Comparison of ENCODE assay signal across 8 mouse cellular contexts in genomic region chr11:120359391-120359790, GRCm38 (mm10). TPM values are rescaled to one million over a fixed set of nuclear protein-coding genes. Genes with fewer than 3 reads are reported as not detected.
DNase-seq lines count a peak whose midpoint lies in the region; ATAC-seq and TF ChIP-seq lines count a peak whose summit lies in the region.
"Had no signal": no experiment of that assay in that cellular context is flagged by ENCODE, and none has a peak within 500 bp of the region (broad histone marks: within the 10 kb centered on the region; RNA-seq: fewer than 3 reads in every experiment).

No protein-coding gene starts in this region.

- no peak for TF ChIP-seq CTCF in gastrocnemius, adult 2 months (IDR thresholded peaks at IDR 0.05)
- TF ChIP-seq CTCF in midbrain, postnatal 0 days (IDR thresholded peaks at IDR 0.05): no peak
- no peak for TF ChIP-seq CTCF in liver, postnatal 0 days (IDR thresholded peaks at IDR 0.05; ENCODE audit: low read depth)

- peak overlapping the region; percentile 72 for H3K27ac ChIP-seq in gastrocnemius, adult 2 months
- H3K27ac ChIP-seq in midbrain, embryonic 10.5 days (replicated peaks): peak overlapping the region; percentile 38; the same call in 1 of the 2 replicates
- no peak overlapping the region; the same call in 1 of the 2 replicates for H3K27ac ChIP-seq in midbrain, postnatal 0 days (ENCODE audit: low read depth, low read length)
- peak overlapping the region; percentile 82; the same call in 1 of the 2 replicates for H3K27ac ChIP-seq in limb, embryonic 15.5 days
- no peak overlapping the region for H3K27ac ChIP-seq in liver, postnatal 0 days (ENCODE audit: low read depth)

- 89% methylated on average over 6 of the region's 6 CpGs for WGBS in midbrain, embryonic 10.5 days
- WGBS in midbrain, postnatal 0 days: 63% methylated on average over 6 of the region's 6 CpGs
- 74% methylated on average over 6 of the region's 6 CpGs for WGBS in limb, embryonic 15.5 days
- WGBS in liver, postnatal 0 days (ENCODE audit: insufficient replicate concordance): 84% methylated on average over 6 of the region's 6 CpGs

- H3K27me3 ChIP-seq in midbrain, embryonic 10.5 days (ENCODE audit: low read depth, poor library complexity, severe bottlenecking): no peaks in the 10 kb centered on the region
- no peaks in the 10 kb centered on the region for H3K27me3 ChIP-seq in midbrain, postnatal 0 days (ENCODE audit: insufficient read depth, low read length)
- H3K27me3 ChIP-seq in limb, embryonic 15.5 days: no peaks in the 10 kb centered on the region
- no peaks in the 10 kb centered on the region for H3K27me3 ChIP-seq in liver, postnatal 0 days (ENCODE audit: insufficient read depth, low read length)

- H3K9me3 ChIP-seq in midbrain, embryonic 10.5 days (replicated peaks): no peaks in the 10 kb centered on the region
- no peaks in the 10 kb centered on the region for H3K9me3 ChIP-seq in midbrain, postnatal 0 days (ENCODE audit: low read length)
- H3K9me3 ChIP-seq in limb, embryonic 15.5 days: no peaks in the 10 kb centered on the region
- no peaks in the 10 kb centered on the region for H3K9me3 ChIP-seq in liver, postnatal 0 days (ENCODE audit: low read length)

- H3K4me1 ChIP-seq in midbrain, embryonic 10.5 days: peaks cover 42% of the 10 kb centered on the region
- peaks cover 16% of the 10 kb centered on the region for H3K4me1 ChIP-seq in midbrain, postnatal 0 days (ENCODE audit: insufficient read depth, low read length)
- peaks cover 55% of the 10 kb centered on the region for H3K4me1 ChIP-seq in limb, embryonic 15.5 days
- H3K4me1 ChIP-seq in liver, postnatal 0 days (ENCODE audit: insufficient read depth): peaks cover 25% of the 10 kb centered on the region

- DNase-seq in gastrocnemius, adult 2 months: peak; percentile 82
- no peak for DNase-seq in gastrocnemius, adult 8-10 months (ENCODE audit: low spot score in 2 of 2)
- no peak for DNase-seq in midbrain, embryonic 10.5 days (ENCODE audit: low spot score)
- no peak for DNase-seq in midbrain, postnatal 0 days (ENCODE audit: low spot score)
- DNase-seq in cerebellum, postnatal 25 days: peak; percentile 67 to 76
- no peak for DNase-seq in liver, postnatal 0 days

- intact Hi-C loops in gastrocnemius, adult 2 months (cut with DNase I): loop anchor here (2.0 kb wide), 1 partner anchor 63 kb away; no protein-coding TSS in a partner anchor

- H3K4me3 ChIP-seq in gastrocnemius, adult 2 months: no peak overlapping the region
- no peak overlapping the region for H3K4me3 ChIP-seq in midbrain, embryonic 10.5 days
- H3K4me3 ChIP-seq in midbrain, postnatal 0 days (ENCODE audit: low read depth, low read length): no peak overlapping the region
- H3K4me3 ChIP-seq in limb, embryonic 15.5 days: no peak overlapping the region
- H3K4me3 ChIP-seq in liver, postnatal 0 days (ENCODE audit: low read depth, low read length): no peak overlapping the region
- H3K4me3 ChIP-seq: myocyte had no signal

- no peak for ATAC-seq in midbrain, postnatal 0 days (ENCODE audit: low FRiP score)
- no peak for ATAC-seq in limb, embryonic 15.5 days (ENCODE audit: insufficient number of reproducible peaks, low FRiP score, low TSS enrichment, low read depth)
- no peak for ATAC-seq in liver, postnatal 0 days

- H3K36me3 ChIP-seq in midbrain, embryonic 10.5 days: no peaks in the 10 kb centered on the region
- no peaks in the 10 kb centered on the region for H3K36me3 ChIP-seq in midbrain, postnatal 0 days (ENCODE audit: insufficient read depth, low read length)
- no peaks in the 10 kb centered on the region for H3K36me3 ChIP-seq in limb, embryonic 15.5 days
- no peaks in the 10 kb centered on the region for H3K36me3 ChIP-seq in liver, postnatal 0 days (replicated peaks; ENCODE audit: insufficient read depth, low read length)

- H3K9ac ChIP-seq in midbrain, postnatal 0 days (replicated peaks; ENCODE audit: low read length, poor library complexity, severe bottlenecking): no peak overlapping the region
- no peak overlapping the region for H3K9ac ChIP-seq in limb, embryonic 15.5 days
- no peak overlapping the region for H3K9ac ChIP-seq in liver, postnatal 0 days (replicated peaks)

- no peak for TF ChIP-seq EP300 in liver, postnatal 0 days (IDR thresholded peaks at IDR 0.05; ENCODE audit: low read depth)

- H3K4me2 ChIP-seq in midbrain, postnatal 0 days (ENCODE audit: low read depth, low read length, poor library complexity, severe bottlenecking): no peak overlapping the region
- no peak overlapping the region for H3K4me2 ChIP-seq in limb, embryonic 15.5 days
- H3K4me2 ChIP-seq in liver, postnatal 0 days (ENCODE audit: low read depth, low read length): no peak overlapping the region

RNA-seq across cellular contexts. Expression of gene Fscn2, which starts 1.9 kb away (rescaled TPM):
- total RNA-seq in gastrocnemius, adult 2 months (2021): under 1 TPM in 1 of 2 experiments, not detected in 1; 0.87 TPM
- under 1 TPM in 3 of 4 experiments, not detected in 1; 0.21 to 0.54 (median 0.29) TPM for total RNA-seq in gastrocnemius, adult 8-10 months (2022)
- polyA plus RNA-seq in midbrain, embryonic 10.5 days (2016; fragmentation: Nextera tagmentation; extraction: Ambion mirVana): 0.61 and 0.62 TPM in 2 replicates
- 0.71 TPM in 1 of 2 replicates, not detected in the other for total RNA-seq in midbrain, postnatal 0 days (2014; rRNA removed)
- polyA plus RNA-seq in midbrain, postnatal 0 days (2015; fragmentation: Nextera tagmentation; extraction: Ambion mirVana): 0.71 and 1.5 TPM in 2 replicates
- polyA plus RNA-seq in limb, embryonic 15.5 days (2015; fragmentation: Nextera tagmentation; extraction: Ambion mirVana): 0.31 and 0.79 TPM in 2 replicates
- polyA plus RNA-seq in liver, postnatal 0 days (2015; fragmentation: Nextera tagmentation; extraction: Ambion mirVana): not detected in 2 replicates

RNA-seq across cellular contexts. Expression of gene Actg1, which starts 11.0 kb away (rescaled TPM):
- total RNA-seq in gastrocnemius, adult 2 months (2021): 100 to 1,000 TPM; 201 to 262 TPM
- total RNA-seq in gastrocnemius, adult 8-10 months (2022): 100 to 1,000 TPM; 131 to 185 (median 162) TPM
- polyA plus RNA-seq in midbrain, embryonic 10.5 days (2016; fragmentation: Nextera tagmentation; extraction: Ambion mirVana): 2,836 and 2,964 TPM in 2 replicates
- 2,534 and 2,842 TPM in 2 replicates for total RNA-seq in midbrain, postnatal 0 days (2014; rRNA removed)
- polyA plus RNA-seq in midbrain, postnatal 0 days (2015; fragmentation: Nextera tagmentation; extraction: Ambion mirVana): 3,992 and 4,056 TPM in 2 replicates
- 2,203 and 2,296 TPM in 2 replicates for polyA plus RNA-seq in limb, embryonic 15.5 days (2015; fragmentation: Nextera tagmentation; extraction: Ambion mirVana)
- 463 and 498 TPM in 2 replicates for polyA plus RNA-seq in liver, postnatal 0 days (2015; fragmentation: Nextera tagmentation; extraction: Ambion mirVana)

RNA-seq across cellular contexts. Expression of gene Faap100, which starts 19.2 kb away (rescaled TPM):
- 10 to 100 TPM; 18.5 to 18.8 TPM for total RNA-seq in gastrocnemius, adult 2 months (2021)
- 10 to 100 TPM; 11.5 to 13.5 (median 13.3) TPM for total RNA-seq in gastrocnemius, adult 8-10 months (2022)
- 34.5 and 41.8 TPM in 2 replicates for polyA plus RNA-seq in midbrain, embryonic 10.5 days (2016; fragmentation: Nextera tagmentation; extraction: Ambion mirVana)
- 165 and 180 TPM in 2 replicates for total RNA-seq in midbrain, postnatal 0 days (2014; rRNA removed)
- 109 and 114 TPM in 2 replicates for polyA plus RNA-seq in midbrain, postnatal 0 days (2015; fragmentation: Nextera tagmentation; extraction: Ambion mirVana)
- 33.1 and 33.3 TPM in 2 replicates for polyA plus RNA-seq in limb, embryonic 15.5 days (2015; fragmentation: Nextera tagmentation; extraction: Ambion mirVana)
- 5.5 and 5.8 TPM in 2 replicates for polyA plus RNA-seq in liver, postnatal 0 days (2015; fragmentation: Nextera tagmentation; extraction: Ambion mirVana)

Comparison
In these comparisons a context has a peak if more than half of its experiments do, and no peak if none do; other contexts are left out.
1. DNase-seq: peak in gastrocnemius, adult 2 months (single experiment) and cerebellum, postnatal 25 days (2 of 2); none in gastrocnemius, adult 8-10 months (0 of 2), midbrain, embryonic 10.5 days (single experiment), midbrain, postnatal 0 days (single experiment) and liver, postnatal 0 days (single experiment).
2. H3K27ac ChIP-seq: peak in gastrocnemius, adult 2 months (single experiment), midbrain, embryonic 10.5 days (single experiment) and limb, embryonic 15.5 days (single experiment); none in midbrain, postnatal 0 days (single experiment) and liver, postnatal 0 days (single experiment).